ENCODE assay signal across 8 mouse cellular contexts in genomic region chr10:81173132-81173531, GRCm38 (mm10). TPM values are rescaled to one million over a fixed set of nuclear protein-coding genes. Genes with fewer than 3 reads are reported as not detected.
A peak's percentile ranks its signal among the peaks of the same experiment; 100 is the strongest.
DNase-seq lines count a peak whose midpoint lies in the region; ATAC-seq and TF ChIP-seq lines count a peak whose summit lies in the region.

No protein-coding gene starts in this region.

- H3K27me3 ChIP-seq in heart, embryonic 13.5 days (replicated peaks), result no peaks in the 10 kb centered on the region
- no peaks in the 10 kb centered on the region for H3K27me3 ChIP-seq in kidney, embryonic 15.5 days
- H3K27me3 ChIP-seq in liver, embryonic 14.5 days (ENCODE audit: control insufficient read depth, insufficient read depth, low read length), result no peaks in the 10 kb centered on the region
- no peaks in the 10 kb centered on the region for H3K27me3 ChIP-seq in splenic B cell, adult 2 months (ENCODE audit: control insufficient read depth, insufficient read depth, low read length, poor library complexity, severe bottlenecking)

- H3K4me2 ChIP-seq in heart, embryonic 13.5 days, result peak overlapping the region; percentile 57
- peak overlapping the region; percentile 46 for H3K4me2 ChIP-seq in kidney, embryonic 15.5 days
- H3K4me2 ChIP-seq in liver, embryonic 14.5 days (ENCODE audit: low read depth), result peak overlapping the region; percentile 60

- peak overlapping the region; percentile 40 for H3K4me3 ChIP-seq in bone marrow macrophage, adult 2 months (ENCODE audit: insufficient read depth, low read length)
- H3K4me3 ChIP-seq in embryonic fibroblast, embryonic 13.5 days (ENCODE audit: insufficient read depth, low read length), result no peak overlapping the region
- peak overlapping the region; percentile 13; the same call in 1 of the 2 replicates for H3K4me3 ChIP-seq in heart, embryonic 13.5 days
- H3K4me3 ChIP-seq in kidney, embryonic 15.5 days (replicated peaks), result 0 out of 2 replicates have a peak overlapping the region, but pooled peaks have one; percentile 2
- peak overlapping the region; percentile 17 to 25; a peak in 2 of 4 replicates for H3K4me3 ChIP-seq in liver, embryonic 14.5 days (ENCODE audit: insufficient read depth in 1 of 2, low read depth in 2 of 2, low read length in 2 of 2)

- no peak for TF ChIP-seq CTCF in bone marrow macrophage, adult 2 months (IDR thresholded peaks at IDR 0.05; ENCODE audit: low read depth, low read length)
- peak; percentile 95 for TF ChIP-seq CTCF in embryonic fibroblast, embryonic 13.5 days (IDR thresholded peaks at IDR 0.05; ENCODE audit: borderline replicate concordance, insufficient read depth, low read length)
- peak; percentile 96 for TF ChIP-seq CTCF in liver, embryonic 14.5 days (IDR thresholded peaks at IDR 0.05; ENCODE audit: low read depth)

- H3K9ac ChIP-seq in heart, embryonic 13.5 days, result peak overlapping the region; percentile 73
- H3K9ac ChIP-seq in kidney, embryonic 15.5 days, result no peak overlapping the region
- H3K9ac ChIP-seq in liver, embryonic 14.5 days (replicated peaks), result peak overlapping the region; percentile 38

- no peaks in the 10 kb centered on the region for H3K9me3 ChIP-seq in heart, embryonic 13.5 days
- no peaks in the 10 kb centered on the region for H3K9me3 ChIP-seq in kidney, embryonic 15.5 days (replicated peaks)
- no peaks in the 10 kb centered on the region for H3K9me3 ChIP-seq in liver, embryonic 14.5 days (ENCODE audit: control insufficient read depth, low read length)

- H3K36me3 ChIP-seq in heart, embryonic 13.5 days, result peaks cover 10% of the 10 kb centered on the region
- H3K36me3 ChIP-seq in kidney, embryonic 15.5 days, result peaks cover 8% of the 10 kb centered on the region
- H3K36me3 ChIP-seq in liver, embryonic 14.5 days (replicated peaks; ENCODE audit: control insufficient read depth, insufficient read depth, low read depth), result peaks cover 11% of the 10 kb centered on the region
- H3K36me3 ChIP-seq in splenic B cell, adult 2 months (ENCODE audit: control insufficient read depth, insufficient read depth, low read length, poor library complexity, severe bottlenecking), result peaks cover 7% of the 10 kb centered on the region; the same call in 1 of the 2 replicates

- no peak for TF ChIP-seq EP300 in liver, embryonic 14.5 days (IDR thresholded peaks at IDR 0.05; ENCODE audit: low read depth)

- no peak for TF ChIP-seq POLR2A in bone marrow macrophage, adult 2 months (IDR thresholded peaks at IDR 0.05; ENCODE audit: borderline replicate concordance, low read depth, low read length)
- TF ChIP-seq POLR2A in embryonic fibroblast, embryonic 13.5 days (IDR thresholded peaks at IDR 0.05; ENCODE audit: low read depth, low read length), result peak; percentile 74

- 6% methylated on average over 21 of the region's 21 CpGs for WGBS in heart, embryonic 13.5 days
- 8% methylated on average over 21 of the region's 21 CpGs for WGBS in kidney, embryonic 15.5 days
- 6% methylated on average over 21 of the region's 21 CpGs for WGBS in liver, embryonic 14.5 days (ENCODE audit: insufficient replicate concordance)

- peak; percentile 93 for DNase-seq in CD4-positive, CD25-positive, alpha-beta regulatory T cell, adult 2 months (ENCODE audit: low read depth, low spot score)
- DNase-seq in liver, embryonic 14.5 days (ENCODE audit: low read depth in 3 of 3, low spot score in 3 of 3), result peak; percentile 63 to 66 (median 65)
- peak; percentile 86 for DNase-seq in neural tube, embryonic 10.5 days (ENCODE audit: extremely low spot score, low spot score)
- peak; percentile 90 for DNase-seq in splenic B cell, adult 2 months (ENCODE audit: low read depth, low spot score)

- no peak for ATAC-seq in heart, embryonic 13.5 days (ENCODE audit: extremely low read depth, insufficient number of reproducible peaks, low FRiP score, low TSS enrichment)
- ATAC-seq in kidney, embryonic 15.5 days (replicated peaks; ENCODE audit: low FRiP score), result no peak
- ATAC-seq in liver, embryonic 14.5 days (ENCODE audit: insufficient read depth), result peak; percentile 14

- peaks cover 15% of the 10 kb centered on the region for H3K4me1 ChIP-seq in bone marrow macrophage, adult 2 months (ENCODE audit: control insufficient read depth, insufficient read depth, low read length)
- peaks cover 3% of the 10 kb centered on the region; the same call in 1 of the 2 replicates for H3K4me1 ChIP-seq in embryonic fibroblast, embryonic 13.5 days (ENCODE audit: control insufficient read depth, insufficient read depth, low read length)
- peaks cover 41% of the 10 kb centered on the region for H3K4me1 ChIP-seq in heart, embryonic 13.5 days
- peaks cover 53% of the 10 kb centered on the region for H3K4me1 ChIP-seq in kidney, embryonic 15.5 days
- peaks cover 9 to 26% of the 10 kb centered on the region in 2 experiments for H3K4me1 ChIP-seq in liver, embryonic 14.5 days (replicated peaks; ENCODE audit: control insufficient read depth in 2 of 2, insufficient read depth in 2 of 2, low read length in 1 of 2)

- peak overlapping the region; percentile 82 for H3K27ac ChIP-seq in bone marrow macrophage, adult 2 months (ENCODE audit: insufficient read depth, low read depth, low read length)
- H3K27ac ChIP-seq in embryonic fibroblast, embryonic 13.5 days (ENCODE audit: insufficient read depth, low read length), result peak overlapping the region; percentile 29; the same call in 1 of the 2 replicates
- peak overlapping the region; percentile 85 for H3K27ac ChIP-seq in heart, embryonic 13.5 days (replicated peaks)
- peak overlapping the region; percentile 86 for H3K27ac ChIP-seq in kidney, embryonic 15.5 days
- peak overlapping the region; percentile 43 for H3K27ac ChIP-seq in liver, embryonic 14.5 days

RNA-seq across cellular contexts. Expression of gene Eef2, which starts 3.3 kb away (rescaled TPM):
- polyA plus RNA-seq in bone marrow macrophage, adult 2 months (2012; ENCODE audit: insufficient read depth, insufficient read length, missing spikeins), result 877 and 1,003 TPM in 2 replicates
- polyA plus RNA-seq in embryonic fibroblast, embryonic 13.5 days (2011; ENCODE audit: insufficient read length, low read depth, missing spikeins), result 1,643 and 1,827 TPM in 2 replicates
- polyA plus RNA-seq in heart, embryonic 13.5 days (2015; fragmentation: Nextera tagmentation; extraction: Ambion mirVana), result 393 and 411 TPM in 2 replicates
- polyA plus RNA-seq in kidney, embryonic 15.5 days (2015; fragmentation: Nextera tagmentation; extraction: Ambion mirVana), result 563 and 597 TPM in 2 replicates
- 476 and 570 TPM in 2 replicates for polyA plus RNA-seq in liver, embryonic 14.5 days (2012; rRNA removed)
- polyA plus RNA-seq in liver, embryonic 14.5 days (2014; fragmentation: Nextera tagmentation; extraction: Ambion mirVana), result 233 and 270 TPM in 2 replicates

RNA-seq across cellular contexts. Expression of gene Pias4, which starts 5.4 kb away (rescaled TPM):
- 21.9 and 28.2 TPM in 2 replicates for polyA plus RNA-seq in bone marrow macrophage, adult 2 months (2012; ENCODE audit: insufficient read depth, insufficient read length, missing spikeins)
- polyA plus RNA-seq in embryonic fibroblast, embryonic 13.5 days (2011; ENCODE audit: insufficient read length, low read depth, missing spikeins), result 25.6 and 27.9 TPM in 2 replicates
- 35.7 and 40.3 TPM in 2 replicates for polyA plus RNA-seq in heart, embryonic 13.5 days (2015; fragmentation: Nextera tagmentation; extraction: Ambion mirVana)
- polyA plus RNA-seq in kidney, embryonic 15.5 days (2015; fragmentation: Nextera tagmentation; extraction: Ambion mirVana), result 48.6 and 51.2 TPM in 2 replicates
- polyA plus RNA-seq in liver, embryonic 14.5 days (2012; rRNA removed), result 11.2 and 13.2 TPM in 2 replicates
- polyA plus RNA-seq in liver, embryonic 14.5 days (2014; fragmentation: Nextera tagmentation; extraction: Ambion mirVana), result 14.9 and 19.0 TPM in 2 replicates

RNA-seq across cellular contexts. Expression of gene Dapk3, which starts 9.7 kb away (rescaled TPM):
- 36.4 and 39.8 TPM in 2 replicates for polyA plus RNA-seq in bone marrow macrophage, adult 2 months (2012; ENCODE audit: insufficient read depth, insufficient read length, missing spikeins)
- 48.4 and 51.2 TPM in 2 replicates for polyA plus RNA-seq in embryonic fibroblast, embryonic 13.5 days (2011; ENCODE audit: insufficient read length, low read depth, missing spikeins)
- 41.5 and 42.4 TPM in 2 replicates for polyA plus RNA-seq in heart, embryonic 13.5 days (2015; fragmentation: Nextera tagmentation; extraction: Ambion mirVana)
- 41.0 and 47.9 TPM in 2 replicates for polyA plus RNA-seq in kidney, embryonic 15.5 days (2015; fragmentation: Nextera tagmentation; extraction: Ambion mirVana)
- polyA plus RNA-seq in liver, embryonic 14.5 days (2012; rRNA removed), result 16.6 and 17.6 TPM in 2 replicates
- 13.0 and 16.5 TPM in 2 replicates for polyA plus RNA-seq in liver, embryonic 14.5 days (2014; fragmentation: Nextera tagmentation; extraction: Ambion mirVana)

RNA-seq across cellular contexts. Expression of gene 4930442H23Rik, which starts 10.5 kb away (rescaled TPM):
- not detected in 2 replicates for polyA plus RNA-seq in bone marrow macrophage, adult 2 months (2012; ENCODE audit: insufficient read depth, insufficient read length, missing spikeins)
- polyA plus RNA-seq in embryonic fibroblast, embryonic 13.5 days (2011; ENCODE audit: insufficient read length, low read depth, missing spikeins), result not detected in 2 replicates
- polyA plus RNA-seq in heart, embryonic 13.5 days (2015; fragmentation: Nextera tagmentation; extraction: Ambion mirVana), result 0.27 TPM in 1 of 2 replicates, not detected in the other
- polyA plus RNA-seq in kidney, embryonic 15.5 days (2015; fragmentation: Nextera tagmentation; extraction: Ambion mirVana), result not detected in 2 replicates
- polyA plus RNA-seq in liver, embryonic 14.5 days (2012; rRNA removed), result not detected in 2 replicates
- polyA plus RNA-seq in liver, embryonic 14.5 days (2014; fragmentation: Nextera tagmentation; extraction: Ambion mirVana), result not detected in 2 replicates

RNA-seq across cellular contexts. Expression of gene Nmrk2, which starts 28.7 kb away (rescaled TPM):
- not detected in 2 replicates for polyA plus RNA-seq in bone marrow macrophage, adult 2 months (2012; ENCODE audit: insufficient read depth, insufficient read length, missing spikeins)
- polyA plus RNA-seq in embryonic fibroblast, embryonic 13.5 days (2011; ENCODE audit: insufficient read length, low read depth, missing spikeins), result not detected in 2 replicates
- polyA plus RNA-seq in heart, embryonic 13.5 days (2015; fragmentation: Nextera tagmentation; extraction: Ambion mirVana), result 5.2 and 6.1 TPM in 2 replicates
- polyA plus RNA-seq in kidney, embryonic 15.5 days (2015; fragmentation: Nextera tagmentation; extraction: Ambion mirVana), result 0.18 TPM in 1 of 2 replicates, not detected in the other
- polyA plus RNA-seq in liver, embryonic 14.5 days (2012; rRNA removed), result not detected in 2 replicates
- polyA plus RNA-seq in liver, embryonic 14.5 days (2014; fragmentation: Nextera tagmentation; extraction: Ambion mirVana), result not detected in 2 replicates

Comparison
In these comparisons a context has a peak if more than half of its experiments do, and no peak if none do; other contexts are left out.
1. H3K27ac ChIP-seq: peak in every context shown above with its lines; median percentile 86 in kidney, embryonic 15.5 days; 85 in heart, embryonic 13.5 days; 82 in bone marrow macrophage, adult 2 months; 43 in liver, embryonic 14.5 days; 29 in embryonic fibroblast, embryonic 13.5 days.